Mouse (Mus musculus): ENCODE data around the gene Eya4.

Eya4 gene

DNA sequence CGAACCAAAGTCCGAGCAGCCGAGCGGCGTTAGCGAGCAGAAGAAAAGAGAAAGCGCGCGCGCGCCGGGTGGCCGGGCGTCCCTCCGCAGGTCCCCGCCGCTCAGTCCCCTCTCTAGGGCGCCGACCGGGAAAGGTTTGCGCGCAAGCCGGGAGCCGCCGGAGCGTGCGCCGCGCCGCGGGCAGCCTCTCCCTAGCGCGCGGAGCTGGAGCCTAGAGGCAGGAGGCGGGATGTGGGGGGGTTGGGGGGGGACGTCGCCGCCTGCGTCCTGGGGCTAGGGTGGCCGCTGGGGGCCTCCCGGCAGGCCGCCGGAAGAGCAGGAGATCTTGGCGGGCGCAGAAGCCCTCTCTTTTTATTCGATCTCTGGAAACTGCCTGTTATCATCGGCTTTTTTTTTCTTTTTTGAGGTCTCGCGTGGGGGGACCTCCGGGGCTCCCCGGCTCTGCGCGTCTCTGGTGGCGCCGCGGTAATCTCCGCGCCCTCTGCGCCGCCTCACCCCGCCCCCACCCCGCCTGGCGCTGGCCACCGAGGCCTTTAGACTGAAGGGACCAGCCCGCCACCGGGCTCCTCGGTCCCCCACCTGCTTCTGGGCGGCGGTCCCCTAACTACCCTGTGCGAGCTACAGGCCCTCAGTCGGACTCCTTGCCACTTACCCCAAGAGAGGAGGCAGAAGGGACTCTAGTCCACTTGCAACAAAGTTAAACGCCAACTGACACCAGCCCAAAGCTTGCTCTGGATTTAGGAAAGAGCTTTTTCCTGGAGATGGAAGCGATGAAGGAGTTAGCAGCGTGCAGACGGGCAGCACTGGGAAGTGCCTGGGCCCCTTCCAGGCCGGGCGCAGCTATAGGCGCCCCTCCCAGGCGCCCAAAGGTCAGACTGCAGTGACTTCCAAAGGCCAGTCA is at the start of gene Eya4:
TSS of gene Eya4 (minus strand) at position 776 of the 901 bp plus-strand sequence.
- peak; percentile 49 for DNase-seq (ENCODE audit: low spot score)

DNA sequence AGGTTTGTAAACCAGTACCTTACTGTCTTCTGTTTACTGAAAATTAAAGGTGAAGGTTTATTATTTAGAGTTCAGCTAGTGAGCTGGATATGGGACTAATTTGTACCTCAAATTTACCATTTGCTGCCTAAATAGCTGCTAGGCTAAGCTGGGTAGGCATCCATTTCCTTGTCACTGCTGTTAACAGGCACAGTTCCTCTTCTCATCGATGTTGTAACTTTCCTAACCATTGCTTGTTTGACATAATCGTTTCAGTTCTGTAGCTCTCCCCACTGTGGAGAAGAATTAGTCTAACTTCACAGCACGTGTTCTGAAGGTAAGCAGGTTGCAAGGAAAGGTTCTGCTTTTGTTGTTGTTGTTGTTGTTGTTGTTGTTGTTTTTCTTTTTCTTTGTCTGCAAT is 44.8 kb upstream of the Eya4 start:
- DNase-seq (ENCODE audit: low spot score) = no peak

DNA sequence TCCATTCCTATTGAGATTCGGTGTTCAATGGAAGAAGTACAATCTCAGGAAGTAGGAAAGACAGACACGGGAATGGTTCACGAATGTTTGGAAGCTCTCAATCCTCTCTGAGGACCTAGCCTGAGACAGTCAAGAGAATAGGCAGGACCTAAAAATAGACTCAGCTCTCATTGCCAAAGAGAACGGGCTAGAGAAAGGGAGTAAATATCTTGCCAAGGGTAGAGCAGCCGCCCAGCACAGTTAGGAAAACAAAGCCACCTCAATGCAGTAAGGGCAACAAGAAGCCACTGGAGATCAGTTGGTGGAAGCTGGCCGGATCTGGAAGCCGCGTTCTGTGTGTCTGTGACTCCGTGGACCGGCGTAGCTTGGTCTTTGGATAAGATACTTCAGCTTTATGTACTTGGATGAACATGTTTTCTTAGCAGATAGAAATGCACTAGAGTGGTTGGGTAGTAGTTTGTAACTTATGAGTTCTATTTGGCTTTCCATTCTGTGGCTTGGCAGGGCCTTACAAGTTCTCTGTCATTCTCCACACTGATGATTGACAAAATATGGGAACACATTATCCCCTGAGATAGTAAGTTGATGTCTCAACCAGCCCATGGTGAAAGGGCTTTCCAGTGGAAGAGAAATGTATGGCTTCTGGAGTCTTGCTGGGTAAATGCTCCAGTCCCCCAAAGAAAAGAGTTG is 44.1 kb upstream of the Eya4 start:
- DNase-seq (ENCODE audit: low spot score) = no peak

DNA sequence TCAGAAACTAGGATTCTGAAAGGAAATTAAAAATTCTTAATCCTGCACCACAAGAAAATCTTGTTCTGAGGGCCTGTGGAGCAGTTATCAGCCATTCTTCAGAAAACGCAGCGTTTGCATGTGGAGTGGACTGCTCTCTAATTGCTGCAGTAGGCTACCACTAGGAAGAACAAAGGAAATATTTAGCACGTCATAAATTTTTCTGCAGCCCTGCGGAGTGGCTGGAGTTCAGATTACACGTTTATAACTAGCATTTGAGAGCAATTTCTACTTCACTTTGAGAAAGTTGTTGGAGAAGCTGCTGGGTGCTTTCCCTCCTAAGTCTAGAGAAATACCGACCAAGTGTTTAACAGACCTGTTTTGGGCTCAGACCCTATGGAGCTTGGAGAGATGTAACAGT is 43.6 kb upstream of the Eya4 start:
- no peak for DNase-seq (ENCODE audit: low spot score)

DNA sequence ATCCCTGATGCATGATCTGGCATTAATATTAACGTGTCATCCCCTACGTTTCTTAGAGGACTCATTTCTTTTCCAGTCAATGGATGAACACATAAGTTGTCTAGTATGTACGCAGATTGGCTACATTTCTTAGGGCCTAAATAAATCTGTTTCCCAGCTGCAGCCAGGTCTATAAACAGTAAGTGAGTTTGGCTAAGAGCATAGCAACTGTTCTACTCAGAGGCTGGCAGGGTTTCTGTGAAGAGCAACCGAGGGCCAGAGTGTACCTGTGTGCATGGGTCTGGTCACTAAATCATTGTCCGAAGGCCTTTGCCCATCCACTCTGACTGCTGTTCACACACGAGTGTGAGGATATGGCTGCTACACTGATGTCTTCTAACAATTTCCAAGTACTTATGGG is 13.3 kb upstream of the Eya4 start:
- no peak for DNase-seq (ENCODE audit: low spot score)

DNA sequence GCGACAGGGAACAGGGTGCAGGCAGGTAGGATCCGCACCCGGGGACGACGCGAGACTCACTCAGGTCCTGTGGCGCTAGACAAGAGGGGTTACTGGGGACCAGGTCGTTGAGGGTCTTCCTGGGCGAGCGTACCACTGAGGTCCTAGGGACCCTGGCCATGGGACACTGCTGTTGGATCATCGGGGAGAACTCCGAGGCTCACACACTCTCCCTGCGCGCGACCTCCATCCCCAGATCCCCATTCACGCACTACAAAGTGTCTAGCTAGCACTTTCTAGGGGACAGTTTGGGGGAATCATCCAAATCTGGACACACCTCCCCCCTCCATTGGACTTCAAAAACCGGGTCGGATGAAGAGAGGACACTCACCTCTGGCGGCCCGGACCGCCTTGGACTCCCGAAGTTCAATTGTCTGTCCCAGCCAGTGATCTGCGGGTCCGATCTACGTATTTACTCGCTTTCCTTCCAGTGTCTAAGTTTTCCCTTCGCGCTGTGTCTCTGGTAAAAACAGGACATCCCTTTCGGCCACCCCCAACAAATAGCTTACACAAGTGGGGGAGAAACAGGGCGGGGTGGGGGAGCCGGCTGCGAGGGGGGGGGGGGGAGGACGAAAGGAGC is 1.1 kb downstream of the Eya4 start:
- peak; percentile 18 for DNase-seq (ENCODE audit: low spot score)

DNA sequence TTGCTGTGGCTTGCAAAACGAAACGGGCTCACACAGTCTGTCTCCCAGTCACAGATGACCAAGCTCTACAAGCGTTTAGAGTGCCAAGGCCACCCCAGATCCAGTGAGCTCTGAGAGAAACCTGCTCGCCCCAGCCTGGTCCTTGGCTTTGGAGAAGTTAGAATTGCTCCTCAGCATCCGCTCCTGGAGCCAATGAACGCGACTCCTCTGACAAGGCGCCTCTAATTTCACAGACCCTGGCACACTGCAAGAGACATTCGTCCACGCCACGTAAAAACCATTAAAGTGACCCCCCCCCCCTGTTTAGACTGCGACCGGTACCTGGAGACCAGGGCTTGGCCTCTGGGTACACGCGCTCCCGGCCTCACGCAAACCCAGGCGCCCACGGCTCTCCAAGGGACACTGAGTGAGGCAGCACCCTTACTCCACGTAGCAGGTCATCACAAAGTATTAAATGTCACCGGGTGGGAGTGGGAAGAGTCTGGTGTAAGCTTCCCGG is 1.6 kb downstream of the Eya4 start:
- DNase-seq (ENCODE audit: low spot score) = peak; percentile 9

DNA sequence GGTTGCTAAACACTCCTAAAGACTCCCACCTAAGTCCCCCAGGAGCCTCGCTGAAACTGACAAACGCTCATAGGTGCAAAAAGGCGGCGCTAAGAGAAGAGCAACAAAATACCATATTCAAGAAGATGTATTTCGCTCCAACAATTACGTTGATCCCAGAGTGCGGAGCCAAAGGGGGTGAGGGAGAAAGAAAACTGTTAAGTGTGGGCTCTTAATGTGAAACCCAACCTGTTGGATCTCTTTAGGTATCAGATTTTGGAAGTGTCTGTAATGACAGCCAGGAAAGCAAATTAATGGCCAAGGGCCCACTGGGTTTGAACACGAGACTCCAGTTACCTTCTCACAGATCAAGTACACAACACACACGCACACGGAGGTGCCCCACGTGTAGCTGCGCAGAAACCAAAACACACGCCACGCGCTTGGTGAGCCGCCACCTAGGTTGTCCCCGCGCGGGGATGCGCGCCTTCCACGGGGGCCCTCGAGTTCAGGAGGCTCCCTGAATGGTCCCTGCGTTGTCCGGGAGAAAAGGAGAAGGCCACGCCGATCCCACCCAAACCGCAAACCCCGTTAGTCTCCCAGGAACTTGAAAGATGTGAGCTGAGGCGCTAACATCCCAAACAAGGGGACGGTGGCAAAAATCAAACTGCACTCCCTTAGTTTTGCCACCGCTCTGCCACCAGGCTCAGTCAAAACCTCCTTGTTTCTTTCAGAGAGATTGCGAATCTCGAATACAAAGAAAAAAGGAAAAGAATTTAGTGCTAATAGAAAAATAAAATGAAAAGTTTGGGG is 2.3 kb downstream of the Eya4 start:
- DNase-seq (ENCODE audit: low spot score) = peak; percentile 9

DNA sequence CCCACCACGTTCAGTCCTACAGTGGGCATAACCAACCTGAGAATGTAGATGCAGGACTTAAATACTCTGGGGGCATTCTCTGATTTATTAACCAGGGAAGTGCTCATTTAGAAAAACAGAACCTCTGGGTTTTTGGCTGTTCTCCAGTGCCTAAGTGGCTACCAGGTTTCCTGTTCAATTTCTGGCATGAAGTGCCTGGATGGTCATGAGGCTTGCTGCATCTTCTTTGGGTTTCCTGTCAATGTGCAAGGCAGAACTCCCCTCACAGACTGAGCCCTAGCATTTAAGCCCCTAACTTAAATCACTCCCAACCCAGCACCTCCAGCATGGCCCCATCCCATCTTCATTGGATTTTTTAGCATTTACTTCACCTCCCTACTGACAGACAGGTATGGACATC is 13.3 kb downstream of the Eya4 start:
- no peak for DNase-seq (ENCODE audit: low spot score)

DNA sequence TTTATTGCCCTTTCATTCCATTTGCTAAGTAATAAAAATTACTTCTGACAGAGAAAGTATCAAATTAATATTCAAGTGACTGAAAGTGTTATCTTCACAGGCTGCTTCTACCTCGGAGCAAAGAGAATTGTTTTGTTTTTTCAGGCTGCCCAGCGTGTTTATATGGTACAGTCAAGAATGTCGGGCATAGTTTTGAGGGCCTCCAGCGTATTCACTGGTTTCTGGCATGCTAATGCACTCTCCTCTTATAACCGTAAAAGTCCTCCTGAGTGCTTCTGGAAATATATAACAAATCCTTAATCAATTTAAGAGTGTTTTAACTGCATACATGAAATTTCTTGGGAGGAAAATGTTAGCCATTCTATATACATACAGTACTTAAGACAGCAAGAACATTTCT is 17.8 kb downstream of the Eya4 start:
- DNase-seq (ENCODE audit: low spot score) = no peak

DNA sequence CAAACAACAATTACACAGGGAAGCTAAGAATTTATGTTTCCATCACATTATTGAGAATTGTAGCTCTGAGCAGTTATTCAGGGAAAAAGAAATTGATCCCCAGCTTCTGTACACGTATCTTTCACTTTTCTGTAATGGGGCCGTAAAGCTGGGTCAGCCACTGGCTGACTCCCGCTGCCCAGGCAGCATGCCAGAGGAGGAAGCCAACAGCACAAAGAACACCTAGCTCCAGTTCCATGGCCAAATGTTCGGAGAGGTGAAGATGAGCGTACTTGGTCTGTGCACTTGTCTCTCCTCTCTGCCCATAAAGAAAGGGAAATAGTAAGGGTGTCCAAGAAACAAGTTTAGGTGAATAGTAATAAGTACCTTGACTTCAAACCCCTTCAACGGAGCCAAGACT is 22.9 kb downstream of the Eya4 start:
- no peak for DNase-seq (ENCODE audit: low spot score)

DNA sequence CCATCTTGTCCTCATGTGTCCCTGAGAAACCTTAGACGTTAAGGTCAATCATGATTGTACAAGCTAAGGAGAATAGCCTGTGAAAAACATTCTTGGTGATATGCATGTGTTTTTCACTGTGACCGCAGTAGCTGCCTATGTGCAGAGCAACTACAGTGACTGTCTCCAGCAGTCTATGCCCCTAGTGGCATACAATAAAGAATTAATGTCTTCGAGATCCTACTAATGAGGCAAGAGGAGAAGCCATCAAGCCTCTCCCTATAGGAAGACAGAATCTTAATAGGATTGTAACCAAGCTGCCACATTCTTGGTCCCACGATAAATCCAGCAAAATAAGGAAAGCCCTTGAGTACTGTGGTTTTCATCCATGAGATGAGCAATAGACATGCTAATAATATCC is 28.3 kb downstream of the Eya4 start:
- no peak for DNase-seq (ENCODE audit: low spot score)

DNA sequence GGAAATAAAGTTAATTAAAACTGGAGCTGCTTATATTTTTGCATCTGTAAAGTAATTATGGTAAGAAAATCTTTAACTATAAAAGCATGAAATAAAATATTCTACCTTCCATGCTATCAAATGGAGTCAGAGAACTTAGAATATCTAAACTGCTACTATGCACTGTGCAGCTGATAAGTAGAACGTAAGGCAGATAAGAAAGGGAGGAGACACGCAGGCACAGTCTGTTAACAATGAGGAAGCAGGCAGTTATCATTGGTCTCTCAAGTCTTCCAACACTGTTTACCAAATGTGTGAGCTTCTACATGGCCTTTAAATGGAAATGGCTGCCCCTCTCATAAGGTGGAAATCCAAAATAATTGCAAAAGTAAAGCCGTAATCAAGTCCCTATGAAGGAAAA is 55.0 kb downstream of the Eya4 start:
- no peak for DNase-seq (ENCODE audit: low spot score)

DNA sequence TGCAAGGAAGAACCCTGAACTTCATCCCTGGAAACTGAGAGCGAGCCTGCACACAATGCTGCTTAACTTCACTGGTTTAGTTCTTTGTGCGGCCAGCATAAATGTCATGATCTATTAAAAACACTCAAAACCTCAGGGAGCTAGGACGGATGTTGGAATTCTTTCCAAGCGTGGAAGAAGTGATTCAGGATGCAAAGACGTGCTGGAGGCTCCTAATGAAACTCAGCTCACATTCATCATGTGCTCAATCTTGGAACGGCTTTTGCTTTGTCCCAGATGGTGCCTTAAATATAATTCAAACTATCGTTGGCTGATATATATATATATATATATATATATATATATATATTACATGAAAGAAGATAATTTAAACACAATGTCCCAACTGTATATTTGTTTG is 58.1 kb downstream of the Eya4 start:
- DNase-seq (ENCODE audit: low spot score) = no peak

DNA sequence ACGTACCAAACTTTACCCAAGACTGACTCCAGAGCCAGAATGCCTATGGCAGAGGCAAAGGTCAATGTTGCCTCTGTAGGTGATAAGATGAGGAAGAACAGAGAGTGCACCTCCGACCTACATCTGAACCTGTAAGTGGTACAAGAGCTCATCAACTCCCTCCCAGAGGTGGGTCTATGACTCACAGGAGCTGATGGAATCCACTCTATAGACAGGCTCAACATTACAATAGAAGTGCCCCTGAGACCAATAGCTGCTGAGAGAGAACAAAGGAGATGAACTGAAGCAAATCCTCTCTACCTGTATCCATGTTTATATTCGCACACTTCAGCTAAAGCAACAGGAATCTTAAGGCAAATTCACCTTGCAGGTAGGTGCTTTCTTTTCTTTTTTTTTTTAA is 73.2 kb downstream of the Eya4 start:
- no peak for DNase-seq (ENCODE audit: low spot score)

DNA sequence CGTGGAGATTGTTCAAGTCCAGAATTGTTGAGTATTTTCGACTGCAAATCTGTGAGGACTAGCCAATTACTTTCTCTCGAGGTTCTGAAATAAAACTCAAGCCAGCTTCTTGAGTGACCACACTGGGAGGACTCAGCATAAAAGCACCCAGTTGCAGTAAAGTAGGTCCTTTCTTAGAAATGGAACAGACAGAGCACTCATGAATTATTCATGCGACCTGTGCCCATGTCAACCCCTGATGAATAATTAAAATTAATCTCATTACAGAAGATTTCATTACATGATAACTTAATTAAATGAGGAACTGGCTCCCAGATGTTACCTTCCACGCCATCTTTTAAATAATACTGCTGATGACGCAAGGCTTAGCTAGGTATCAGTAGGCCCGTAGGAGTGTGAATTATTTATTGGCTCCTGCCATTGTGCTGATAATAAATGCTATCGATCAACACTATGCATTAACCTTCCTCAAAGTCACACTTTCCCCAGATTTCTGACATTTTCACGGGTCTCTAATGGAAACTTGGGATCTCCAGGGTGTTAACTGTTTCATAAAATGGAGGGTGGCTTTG is 79.5 kb downstream of the Eya4 start:
- DNase-seq (ENCODE audit: low spot score) = no peak

DNA sequence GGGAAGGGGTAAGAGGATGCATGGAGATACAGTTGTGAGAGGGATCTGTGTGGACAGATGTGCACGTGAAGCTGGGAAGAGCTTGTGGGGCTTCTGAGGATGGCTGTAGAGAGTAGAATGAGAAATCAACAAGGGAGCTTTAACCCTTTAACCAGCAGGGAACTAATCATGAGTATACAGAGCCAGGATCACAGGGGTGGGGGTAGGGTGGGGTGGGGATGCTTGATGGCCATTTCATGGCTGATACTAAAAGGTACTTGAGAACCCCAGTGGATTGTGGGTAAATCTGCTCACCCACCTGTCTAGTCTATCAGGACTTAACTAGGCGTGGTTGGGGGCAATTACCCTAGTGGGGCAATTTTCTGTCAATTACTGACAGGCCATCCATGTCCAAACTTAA is 80.1 kb downstream of the Eya4 start:
- DNase-seq (ENCODE audit: low spot score) = no peak

DNA sequence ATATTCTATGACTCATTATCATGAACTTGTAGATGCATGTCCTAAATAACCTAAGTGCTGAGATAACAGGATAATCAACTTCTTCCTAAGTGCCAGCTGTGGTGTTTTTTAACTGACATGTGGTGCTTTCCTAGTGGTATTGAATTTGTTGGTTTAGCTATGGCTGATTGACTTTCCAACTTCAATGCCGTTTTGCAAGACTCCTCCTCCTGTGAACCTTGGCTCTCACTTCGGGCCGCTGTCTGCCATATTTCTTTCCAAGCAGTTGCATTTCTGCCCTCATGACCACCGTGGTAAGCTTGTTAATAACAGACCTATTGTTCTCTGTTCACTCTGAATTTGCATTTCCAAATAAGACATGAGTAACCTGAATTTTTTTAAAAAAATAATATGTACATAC is 98.4 kb downstream of the Eya4 start:
- no peak for DNase-seq (ENCODE audit: low spot score)

DNA sequence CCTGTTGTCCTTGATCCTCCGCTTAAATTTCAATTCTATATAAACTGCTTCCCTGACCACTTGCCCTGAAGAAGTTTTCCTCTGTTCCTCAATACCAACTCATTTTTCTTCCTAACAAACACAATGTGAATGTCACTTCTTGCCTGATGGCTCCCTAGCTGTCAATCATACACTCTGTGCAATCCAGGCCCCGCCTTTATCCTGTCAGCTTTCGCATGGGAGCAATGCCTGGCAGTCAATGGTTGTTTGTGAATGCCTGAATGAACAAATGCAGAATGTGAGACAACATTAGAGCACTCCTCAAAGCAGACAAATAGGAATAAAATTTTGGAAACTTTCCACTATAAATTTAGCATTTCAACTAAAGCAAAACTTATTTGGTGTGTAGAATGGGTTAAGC is 104.1 kb downstream of the Eya4 start:
- DNase-seq (ENCODE audit: low spot score) = no peak

DNA sequence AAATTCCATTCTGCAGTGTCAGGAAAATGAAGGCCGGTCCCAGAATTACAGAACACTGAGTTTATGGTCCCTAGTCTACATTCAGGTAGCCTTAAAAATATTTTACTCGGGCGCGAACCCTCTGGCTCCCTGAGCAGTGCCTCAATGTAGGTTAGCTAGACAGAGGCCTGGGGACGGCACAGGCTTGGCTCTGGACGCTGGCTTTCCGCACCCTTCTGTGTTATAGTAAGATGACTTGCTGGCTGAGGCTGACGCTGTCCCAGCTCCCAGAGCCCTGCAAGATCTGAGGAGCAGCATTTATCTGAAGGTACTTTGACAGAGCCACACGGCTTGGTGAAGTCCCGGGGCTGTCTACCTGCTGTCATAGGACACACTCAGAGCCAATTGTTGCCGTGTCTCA is 113.7 kb downstream of the Eya4 start:
- DNase-seq (ENCODE audit: low spot score) = peak; percentile 11

DNA sequence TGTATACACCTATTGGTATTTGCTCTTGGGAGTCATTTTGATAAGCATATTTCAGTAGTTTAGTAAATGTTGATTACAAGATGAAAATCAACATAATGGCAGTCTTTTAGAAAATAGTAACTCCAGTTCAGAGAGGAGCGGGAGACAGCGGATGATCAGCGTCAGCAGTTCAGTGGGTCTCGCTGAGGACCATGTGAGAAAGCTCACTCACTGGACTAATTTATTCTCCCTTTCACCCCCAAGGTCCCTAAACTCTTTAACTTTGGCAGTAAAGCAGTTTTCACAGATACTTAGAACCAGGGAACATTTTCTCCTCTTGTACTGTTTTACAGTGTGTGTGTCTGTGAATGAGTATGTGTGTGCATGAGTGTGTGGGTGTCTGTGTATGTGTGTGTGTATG is 115.2 kb downstream of the Eya4 start:
- no peak for DNase-seq (ENCODE audit: low spot score)

DNA sequence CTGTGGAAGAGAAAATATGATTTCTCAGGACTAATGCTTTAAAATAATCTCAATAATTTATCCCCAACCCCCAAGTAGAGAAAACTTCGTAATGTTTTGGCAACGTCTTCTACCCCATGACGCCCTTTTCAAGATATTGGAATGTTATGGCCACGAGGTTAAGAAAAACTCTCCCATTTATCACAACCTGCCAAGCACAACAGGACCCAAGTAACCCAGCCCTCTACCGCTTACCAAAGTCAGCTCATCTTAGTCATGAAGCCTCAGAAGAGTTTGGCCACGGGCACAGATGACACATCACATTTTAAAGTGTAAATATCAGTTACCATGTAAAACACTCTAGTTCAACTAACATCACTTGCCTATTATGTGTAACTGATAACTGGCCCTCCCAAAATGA is 117.2 kb downstream of the Eya4 start:
- DNase-seq (ENCODE audit: low spot score) = no peak
